Mouse (Mus musculus): ENCODE data around the gene Gm1604a. TPM values are rescaled to one million over a fixed set of nuclear protein-coding genes. Genes with fewer than 3 reads are reported as not detected.
"Not testable (repeated sequence)": the region's sequence is repeated elsewhere in the genome, so short reads cannot be mapped to it uniquely, and the experiment has no call there.

Gm1604a gene
- polyA plus RNA-seq, 1 experiment from 2014 or later = not detected

GRCm38 (mm10) chr17:7126475-7126874 is 101.1 kb downstream of the Gm1604a start:
- not testable (repeated sequence) for H3K9me3 ChIP-seq (ENCODE audit: control insufficient read depth, low read length); H3K4me2 ChIP-seq (ENCODE audit: low read depth, low read length, severe bottlenecking); DNase-seq (ENCODE audit: low spot score); H3K4me3 ChIP-seq (ENCODE audit: low read depth, low read length); H3K36me3 ChIP-seq (ENCODE audit: control insufficient read depth, insufficient read depth, low read length); H3K27ac ChIP-seq (ENCODE audit: low read depth, low read length); H3K27me3 ChIP-seq (ENCODE audit: control insufficient read depth, insufficient read depth, low read length); H3K9ac ChIP-seq (ENCODE audit: low read length); ATAC-seq (replicated peaks; ENCODE audit: low FRiP score); H3K4me1 ChIP-seq (replicated peaks; ENCODE audit: control insufficient read depth, insufficient read depth, low read length)
- 83% methylated on average over 7 of the region's 10 CpGs for WGBS

- not testable (repeated sequence) for DNase-seq (ENCODE audit: low spot score); H3K27me3 ChIP-seq (ENCODE audit: control insufficient read depth, insufficient read depth, low read length); H3K9ac ChIP-seq (ENCODE audit: low read length); H3K4me1 ChIP-seq (replicated peaks; ENCODE audit: control insufficient read depth, insufficient read depth, low read length); H3K9me3 ChIP-seq (ENCODE audit: control insufficient read depth, low read length); H3K27ac ChIP-seq (ENCODE audit: low read depth, low read length); H3K36me3 ChIP-seq (ENCODE audit: control insufficient read depth, insufficient read depth, low read length); H3K4me2 ChIP-seq (ENCODE audit: low read depth, low read length, severe bottlenecking); H3K4me3 ChIP-seq (ENCODE audit: low read depth, low read length); ATAC-seq (replicated peaks; ENCODE audit: low FRiP score)
- WGBS = no CpG with 5 or more reads among the region's 7 CpGs
These were observed 108.6 kb downstream of the Gm1604a start for GRCm38 (mm10) chr17:7134002-7134401.

GRCm38 (mm10) chr17:7135277-7135676 is 109.9 kb downstream of the Gm1604a start:
- not testable (repeated sequence) for H3K27ac ChIP-seq (ENCODE audit: low read depth, low read length); H3K4me1 ChIP-seq (replicated peaks; ENCODE audit: control insufficient read depth, insufficient read depth, low read length); ATAC-seq (replicated peaks; ENCODE audit: low FRiP score); H3K9ac ChIP-seq (ENCODE audit: low read length); H3K4me2 ChIP-seq (ENCODE audit: low read depth, low read length, severe bottlenecking); DNase-seq (ENCODE audit: low spot score); H3K27me3 ChIP-seq (ENCODE audit: control insufficient read depth, insufficient read depth, low read length); H3K9me3 ChIP-seq (ENCODE audit: control insufficient read depth, low read length); H3K36me3 ChIP-seq (ENCODE audit: control insufficient read depth, insufficient read depth, low read length); H3K4me3 ChIP-seq (ENCODE audit: low read depth, low read length)
- WGBS = 92% methylated on average over 7 of the region's 8 CpGs

Other genes starting within 250 kb of the Gm1604a start
- 122 and 135 TPM in 2 replicates for gene Ezr, start 242.8 kb upstream of the Gm1604a start, polyA plus RNA-seq (2014; fragmentation: Nextera tagmentation; extraction: Ambion mirVana)
- 43.5 and 48.5 TPM in 2 replicates for gene Rsph3b, start 76.9 kb upstream of the Gm1604a start, polyA plus RNA-seq (2014; fragmentation: Nextera tagmentation; extraction: Ambion mirVana)
- gene Tagap1, start 64.4 kb upstream of the Gm1604a start, polyA plus RNA-seq (2014; fragmentation: Nextera tagmentation; extraction: Ambion mirVana) = 58.2 and 63.7 TPM in 2 replicates
- gene Rnaset2b, start 54.9 kb upstream of the Gm1604a start, polyA plus RNA-seq (2014; fragmentation: Nextera tagmentation; extraction: Ambion mirVana) = 95.8 and 118 TPM in 2 replicates
- 0.40 TPM in 1 of 2 replicates, not detected in the other for gene Gm49721, start 46.7 kb upstream of the Gm1604a start, polyA plus RNA-seq (2014; fragmentation: Nextera tagmentation; extraction: Ambion mirVana)
- 25.5 and 27.0 TPM in 2 replicates for gene Rps6ka2, start 144.5 kb downstream of the Gm1604a start, polyA plus RNA-seq (2014; fragmentation: Nextera tagmentation; extraction: Ambion mirVana)